Mouse (Mus musculus): ENCODE results near the gene Alcam. TPM values are rescaled to one million over a fixed set of nuclear protein-coding genes. Genes with fewer than 3 reads are reported as not detected.

The Alcam gene
- polyA plus RNA-seq, 1 experiment: 0.01 TPM

GRCm38 (mm10) chr16:52430073-52430472 lies 23.8 kb downstream of the Alcam start:
- Histone ChIP-seq H3K36me3 (ENCODE audit: control insufficient read depth) (no peaks in the 10 kb centered on the region), H3K4me1 (ENCODE audit: control insufficient read depth) (no peaks in the 10 kb centered on the region), H3K4me3 (replicated peaks) (no peak overlapping the region), H3K27me3 (ENCODE audit: control insufficient read depth) (no peaks in the 10 kb centered on the region), H3K9me3 (ENCODE audit: control insufficient read depth, low read length) (no peaks in the 10 kb centered on the region)
- TF ChIP-seq GATA1 (IDR thresholded peaks at IDR 0.05; ENCODE audit: low read length) (no peak), TAL1 (IDR thresholded peaks at IDR 0.05; ENCODE audit: low read length) (no peak)

GRCm38 (mm10) chr16:52429661-52430060 lies 24.2 kb downstream of the Alcam start:
- Histone ChIP-seq H3K4me1 (ENCODE audit: control insufficient read depth) (no peaks in the 10 kb centered on the region), H3K36me3 (ENCODE audit: control insufficient read depth) (no peaks in the 10 kb centered on the region), H3K27me3 (ENCODE audit: control insufficient read depth) (no peaks in the 10 kb centered on the region), H3K4me3 (replicated peaks) (no peak overlapping the region), H3K9me3 (ENCODE audit: control insufficient read depth, low read length) (no peaks in the 10 kb centered on the region)
- TF ChIP-seq GATA1 (IDR thresholded peaks at IDR 0.05; ENCODE audit: low read length) (no peak), TAL1 (IDR thresholded peaks at IDR 0.05; ENCODE audit: low read length) (no peak)

GRCm38 (mm10) chr16:52428505-52428904 lies 25.4 kb downstream of the Alcam start:
- no peak overlapping the region for H3K4me3 ChIP-seq (replicated peaks)
- no peaks in the 10 kb centered on the region for H3K4me1 ChIP-seq (ENCODE audit: control insufficient read depth)
- no peaks in the 10 kb centered on the region for H3K27me3 ChIP-seq (ENCODE audit: control insufficient read depth)
- H3K36me3 ChIP-seq (ENCODE audit: control insufficient read depth): no peaks in the 10 kb centered on the region
- no peaks in the 10 kb centered on the region for H3K9me3 ChIP-seq (ENCODE audit: control insufficient read depth, low read length)
- TF ChIP-seq TAL1 (IDR thresholded peaks at IDR 0.05; ENCODE audit: low read length) (no peak), GATA1 (IDR thresholded peaks at IDR 0.05; ENCODE audit: low read length) (no peak)

- no peaks in the 10 kb centered on the region for H3K9me3 ChIP-seq (ENCODE audit: control insufficient read depth, low read length)
- no peaks in the 10 kb centered on the region for H3K4me1 ChIP-seq (ENCODE audit: control insufficient read depth)
- no peaks in the 10 kb centered on the region for H3K27me3 ChIP-seq (ENCODE audit: control insufficient read depth)
- TF ChIP-seq GATA1 (IDR thresholded peaks at IDR 0.05; ENCODE audit: low read length) (no peak), TAL1 (IDR thresholded peaks at IDR 0.05; ENCODE audit: low read length) (no peak)
- H3K36me3 ChIP-seq (ENCODE audit: control insufficient read depth): no peaks in the 10 kb centered on the region
- H3K4me3 ChIP-seq (replicated peaks): no peak overlapping the region
These were observed 35.2 kb downstream of the Alcam start for GRCm38 (mm10) chr16:52418568-52419158.

- TF ChIP-seq TAL1 (IDR thresholded peaks at IDR 0.05; ENCODE audit: low read length) (no peak), GATA1 (IDR thresholded peaks at IDR 0.05; ENCODE audit: low read length) (no peak)
- H3K9me3 ChIP-seq (ENCODE audit: control insufficient read depth, low read length): no peaks in the 10 kb centered on the region
- no peaks in the 10 kb centered on the region for H3K36me3 ChIP-seq (ENCODE audit: control insufficient read depth)
- no peak overlapping the region for H3K4me3 ChIP-seq (replicated peaks)
- H3K27me3 ChIP-seq (ENCODE audit: control insufficient read depth): no peaks in the 10 kb centered on the region
- H3K4me1 ChIP-seq (ENCODE audit: control insufficient read depth): no peaks in the 10 kb centered on the region
These were observed 35.9 kb downstream of the Alcam start for GRCm38 (mm10) chr16:52417982-52418381.

- H3K4me3 ChIP-seq (replicated peaks): no peak overlapping the region
- no peaks in the 10 kb centered on the region for H3K36me3 ChIP-seq (ENCODE audit: control insufficient read depth)
- no peaks in the 10 kb centered on the region for H3K9me3 ChIP-seq (ENCODE audit: control insufficient read depth, low read length)
- no peaks in the 10 kb centered on the region for H3K4me1 ChIP-seq (ENCODE audit: control insufficient read depth)
- TF ChIP-seq GATA1 (IDR thresholded peaks at IDR 0.05; ENCODE audit: low read length): no peak
- TF ChIP-seq TAL1 (IDR thresholded peaks at IDR 0.05; ENCODE audit: low read length): no peak
- H3K27me3 ChIP-seq (ENCODE audit: control insufficient read depth): no peaks in the 10 kb centered on the region
These were observed 36.7 kb downstream of the Alcam start for GRCm38 (mm10) chr16:52417146-52417545.

GRCm38 (mm10) chr16:52413714-52414113 lies 40.2 kb downstream of the Alcam start:
- Histone ChIP-seq H3K36me3 (ENCODE audit: control insufficient read depth) (no peaks in the 10 kb centered on the region), H3K27me3 (ENCODE audit: control insufficient read depth) (no peaks in the 10 kb centered on the region), H3K9me3 (ENCODE audit: control insufficient read depth, low read length) (no peaks in the 10 kb centered on the region), H3K4me1 (ENCODE audit: control insufficient read depth) (no peaks in the 10 kb centered on the region), H3K4me3 (replicated peaks) (no peak overlapping the region)
- TF ChIP-seq TAL1 (IDR thresholded peaks at IDR 0.05; ENCODE audit: low read length) (no peak), GATA1 (IDR thresholded peaks at IDR 0.05; ENCODE audit: low read length) (no peak)

GRCm38 (mm10) chr16:52406072-52406471 lies 47.8 kb downstream of the Alcam start:
- Histone ChIP-seq H3K27me3 (ENCODE audit: control insufficient read depth) (no peaks in the 10 kb centered on the region), H3K36me3 (ENCODE audit: control insufficient read depth) (no peaks in the 10 kb centered on the region), H3K9me3 (ENCODE audit: control insufficient read depth, low read length) (peaks cover 5% of the 10 kb centered on the region), H3K4me1 (ENCODE audit: control insufficient read depth) (no peaks in the 10 kb centered on the region), H3K4me3 (replicated peaks) (no peak overlapping the region)
- no peak for TF ChIP-seq GATA1 (IDR thresholded peaks at IDR 0.05; ENCODE audit: low read length)
- TF ChIP-seq TAL1 (IDR thresholded peaks at IDR 0.05; ENCODE audit: low read length): no peak

GRCm38 (mm10) chr16:52405272-52405671 lies 48.6 kb downstream of the Alcam start:
- H3K4me1 ChIP-seq (ENCODE audit: control insufficient read depth): no peaks in the 10 kb centered on the region
- no peaks in the 10 kb centered on the region for H3K27me3 ChIP-seq (ENCODE audit: control insufficient read depth)
- TF ChIP-seq GATA1 (IDR thresholded peaks at IDR 0.05; ENCODE audit: low read length) (no peak), TAL1 (IDR thresholded peaks at IDR 0.05; ENCODE audit: low read length) (no peak)
- peaks cover 5% of the 10 kb centered on the region for H3K9me3 ChIP-seq (ENCODE audit: control insufficient read depth, low read length)
- H3K36me3 ChIP-seq (ENCODE audit: control insufficient read depth): no peaks in the 10 kb centered on the region
- no peak overlapping the region for H3K4me3 ChIP-seq (replicated peaks)

GRCm38 (mm10) chr16:52399112-52399511 lies 54.8 kb downstream of the Alcam start:
- Histone ChIP-seq H3K4me1 (ENCODE audit: control insufficient read depth) (no peaks in the 10 kb centered on the region), H3K9me3 (ENCODE audit: control insufficient read depth, low read length) (no peaks in the 10 kb centered on the region)

More at GRCm38 (mm10) chr16:52399112-52399511, 54.8 kb downstream of the Alcam start:
- Histone ChIP-seq H3K27me3 (ENCODE audit: control insufficient read depth) (no peaks in the 10 kb centered on the region), H3K4me3 (replicated peaks) (no peak overlapping the region), H3K36me3 (ENCODE audit: control insufficient read depth) (no peaks in the 10 kb centered on the region)
- TF ChIP-seq TAL1 (IDR thresholded peaks at IDR 0.05; ENCODE audit: low read length) (no peak), GATA1 (IDR thresholded peaks at IDR 0.05; ENCODE audit: low read length) (no peak)
